Mouse (Mus musculus) embryonic facial prominence, embryonic 11.5 days (tissue): ENCODE measurements at regions not wholly inside any gene's neighbourhood (a gene's known extent, or its start where the extent isn't known, plus 50 kb on each side); places are given as distances from the start of the nearest gene placed in this dataset.
"Not testable (repeated sequence)": the region's sequence is repeated elsewhere in the genome, so short reads cannot be mapped to it uniquely, and the experiment has no call there.

Source experiments
- ATAC-seq: fragments of 200-750 bp; cut with Nextera tagmentation; replicated peaks from 2 replicates; pipeline ENCODE4 v1.8.0; 2017; ENCODE audit warnings: low read depth; ENCODE audit not compliant: insufficient number of reproducible peaks, low FRiP score, low TSS enrichment
- DNase-seq: peaks from one replicate; pipeline ENCODE4 v3.0.0-alpha.2; 2015; ENCODE audit warnings: low spot score
- H3K27ac ChIP-seq: fragments of 300-500 bp; sonication (generic); replicated peaks from 2 replicates; pipeline ENCODE4 v1.5.1; 2014; ENCODE audit warnings: mild to moderate bottlenecking, low read depth, low read length, control low read depth
- H3K27me3 ChIP-seq: fragments of 300-500 bp; sonication (generic); 2 replicates; pipeline ENCODE4 v1.6.1; 2014; ENCODE audit warnings: mild to moderate bottlenecking, low read length, moderate library complexity, mixed read lengths; ENCODE audit not compliant: control insufficient read depth, insufficient read depth
- H3K36me3 ChIP-seq: fragments of 300-500 bp; sonication (generic); replicated peaks from 2 replicates; pipeline ENCODE4 v1.6.1; 2014; ENCODE audit warnings: low read depth, mild to moderate bottlenecking, low read length, moderate library complexity, mixed read lengths; ENCODE audit not compliant: control insufficient read depth, insufficient read depth
- H3K4me1 ChIP-seq: fragments of 300-500 bp; sonication (generic); 2 replicates; pipeline ENCODE4 v1.6.1; 2014; ENCODE audit warnings: low read length, mixed read lengths; ENCODE audit not compliant: control insufficient read depth, insufficient read depth
- H3K4me2 ChIP-seq: fragments of 300-500 bp; sonication (generic); 2 replicates; pipeline ENCODE4 v1.6.1; 2014; ENCODE audit warnings: low read depth, mild to moderate bottlenecking, control low read depth, low read length, moderate library complexity
- H3K4me3 ChIP-seq: fragments of 300-500 bp; sonication (generic); 2 replicates; pipeline ENCODE4 v1.5.1; 2014; ENCODE audit warnings: low read depth, low read length, control low read depth
- H3K9ac ChIP-seq: fragments of 300-500 bp; sonication (generic); replicated peaks from 2 replicates; pipeline ENCODE4 v1.6.1; 2014; ENCODE audit warnings: mild to moderate bottlenecking, control low read depth, low read length
- H3K9me3 ChIP-seq: fragments of 300-500 bp; sonication (generic); replicated peaks from 2 replicates; pipeline ENCODE4 v1.6.1; 2016; ENCODE audit warnings: mild to moderate bottlenecking, low read length, inconsistent platforms, mixed read lengths; ENCODE audit not compliant: control insufficient read depth
- WGBS: fragments of 180-500 bp; shearing (Covaris S2); extraction: QIAGEN DNeasy Blood & Tissue Kit; methylation state at CpG from one replicate; pipeline ENCODE4 v1.1.7; 2014; 5-methylcytosine and 5-hydroxymethylcytosine counted together

DNA sequence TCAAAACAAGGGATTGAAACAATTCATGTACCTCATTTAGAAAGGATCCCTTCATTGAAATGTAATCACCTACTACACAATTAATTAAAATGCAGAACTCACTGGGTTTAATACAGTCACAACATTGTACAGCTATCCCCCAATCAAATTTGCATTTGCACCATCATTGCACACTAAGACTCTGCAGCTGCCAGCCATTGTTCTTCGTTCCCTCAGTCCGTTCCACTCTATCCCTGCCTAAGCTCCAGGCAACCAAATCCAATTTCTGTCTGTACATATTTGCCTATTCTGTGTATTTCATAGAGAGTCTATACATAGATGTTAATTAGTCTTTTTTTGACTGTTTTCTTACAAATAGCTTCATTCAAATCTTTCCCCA is 94.1 kb upstream of the Btbd11 start:
- ATAC-seq (no peak), DNase-seq (no peak)
- Histone ChIP-seq H3K4me1 (no peaks in the 10 kb centered on the region), H3K27me3 (no peaks in the 10 kb centered on the region), H3K9ac (no peak overlapping the region), H3K36me3 (no peaks in the 10 kb centered on the region), H3K9me3 (no peaks in the 10 kb centered on the region), H3K27ac (no peak overlapping the region), H3K4me3 (no peak overlapping the region), H3K4me2 (no peak overlapping the region)
- 88% methylated on average over 2 of the region's 2 CpGs for WGBS

DNA sequence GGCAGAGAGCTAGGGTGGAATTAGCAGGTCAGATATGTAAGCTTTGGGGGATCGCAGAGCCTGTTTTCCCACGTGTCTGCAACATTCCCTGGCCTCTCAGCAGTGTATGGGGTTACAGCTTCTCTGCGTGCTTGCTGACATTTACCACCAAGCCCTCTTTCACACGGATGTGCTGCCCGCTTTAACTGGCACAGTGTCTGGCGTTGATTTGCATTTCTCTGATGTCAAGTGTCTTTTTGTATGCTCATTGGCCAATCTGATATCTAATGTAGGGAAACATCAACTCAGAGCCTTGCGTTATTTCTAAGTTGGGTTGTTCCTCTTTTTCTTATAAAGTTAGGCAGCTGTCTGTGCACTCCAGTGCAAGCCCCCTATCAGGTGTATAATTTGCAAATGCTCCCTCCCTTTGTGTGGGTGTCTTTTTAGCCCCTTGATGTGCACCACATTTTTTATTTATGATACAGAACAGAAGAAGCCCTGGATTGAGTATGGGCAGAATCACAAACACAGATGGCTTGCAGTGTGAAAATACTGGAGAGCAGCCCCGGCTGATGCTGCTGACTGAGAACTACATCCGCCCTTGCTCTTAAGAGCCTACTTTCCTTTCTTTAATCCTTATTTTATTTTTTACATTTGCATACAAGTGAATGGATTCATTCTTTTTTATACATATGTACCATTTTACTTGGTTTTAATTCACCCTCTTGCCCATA is 93.4 kb upstream of the Btbd11 start:
- DNase-seq: no peak
- Histone ChIP-seq H3K4me2 (no peak overlapping the region), H3K27ac (no peak overlapping the region), H3K9me3 (no peaks in the 10 kb centered on the region), H3K4me1 (no peaks in the 10 kb centered on the region), H3K9ac (no peak overlapping the region), H3K36me3 (no peaks in the 10 kb centered on the region), H3K4me3 (no peak overlapping the region), H3K27me3 (no peaks in the 10 kb centered on the region)
- no peak for ATAC-seq
- 72% methylated on average over 9 of the region's 9 CpGs for WGBS

DNA sequence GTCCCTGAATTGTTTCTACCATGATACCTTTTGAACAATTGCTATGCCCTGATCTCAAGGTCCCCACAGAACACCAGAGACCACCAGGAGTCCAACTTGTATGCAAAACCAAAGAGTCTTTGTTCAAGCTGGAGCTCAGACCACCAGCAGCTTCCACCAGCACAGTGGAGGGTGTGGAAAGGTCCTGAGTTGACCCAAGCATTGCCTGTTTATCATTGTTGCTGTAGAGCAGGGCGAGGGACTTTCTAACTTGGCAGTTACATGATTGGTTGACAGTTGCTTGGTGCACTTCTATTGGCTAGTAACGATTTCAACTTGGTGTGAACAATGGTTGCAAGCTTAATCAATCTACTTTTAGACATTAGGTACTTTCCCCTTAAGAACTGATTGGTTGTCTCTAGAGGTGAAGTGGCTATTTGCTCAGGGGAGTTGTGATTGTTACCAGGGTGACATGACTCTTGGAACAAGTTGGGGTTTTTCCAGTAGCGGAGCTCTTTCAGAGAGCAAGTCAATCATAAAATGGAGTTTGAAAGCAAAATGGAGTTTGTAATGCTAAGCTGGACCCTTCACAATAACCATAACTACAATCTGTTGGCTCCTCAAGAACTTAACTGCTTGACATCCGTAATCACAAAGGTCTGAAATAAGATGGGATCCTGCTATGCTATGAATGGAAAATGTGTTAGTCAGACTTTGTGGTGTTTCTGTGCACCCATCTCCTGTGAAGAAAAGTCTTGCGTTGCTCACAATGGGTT is 91.3 kb upstream of the Btbd11 start:
- WGBS: 90% methylated on average over 5 of the region's 5 CpGs
- no peaks in the 10 kb centered on the region for H3K4me1 ChIP-seq
- ATAC-seq: no peak
- no peak overlapping the region for H3K9ac ChIP-seq
- no peak for DNase-seq
- H3K27ac ChIP-seq: no peak overlapping the region
- H3K4me3 ChIP-seq: no peak overlapping the region
- no peak overlapping the region for H3K4me2 ChIP-seq
- H3K9me3 ChIP-seq: no peaks in the 10 kb centered on the region
- H3K27me3 ChIP-seq: no peaks in the 10 kb centered on the region
- no peaks in the 10 kb centered on the region for H3K36me3 ChIP-seq

DNA sequence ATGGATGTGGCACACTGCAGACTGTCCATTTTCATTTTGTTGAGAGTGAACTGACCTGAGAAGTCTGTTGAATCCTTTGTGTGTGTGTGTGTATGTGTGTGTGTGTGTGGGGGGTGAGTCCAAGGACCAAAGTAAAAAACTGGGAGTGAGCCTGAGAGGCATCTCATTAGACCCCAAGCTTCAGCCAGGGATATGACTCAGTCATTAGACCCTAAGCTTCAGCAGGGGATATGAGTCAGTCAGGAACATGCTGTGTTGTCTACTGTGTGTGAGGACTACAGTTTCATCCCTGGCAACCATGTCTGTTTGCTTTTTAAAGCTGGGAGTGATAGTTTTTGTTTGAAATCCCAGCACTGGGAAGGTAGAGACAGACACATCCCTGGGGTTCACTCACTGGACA is 74.8 kb upstream of the Btbd11 start:
- DNase-seq (no peak), ATAC-seq (no peak)
- Histone ChIP-seq H3K9ac (no peak overlapping the region), H3K4me3 (no peak overlapping the region), H3K27me3 (no peaks in the 10 kb centered on the region), H3K36me3 (no peaks in the 10 kb centered on the region), H3K4me1 (no peaks in the 10 kb centered on the region), H3K27ac (no peak overlapping the region), H3K9me3 (no peaks in the 10 kb centered on the region), H3K4me2 (no peak overlapping the region)

DNA sequence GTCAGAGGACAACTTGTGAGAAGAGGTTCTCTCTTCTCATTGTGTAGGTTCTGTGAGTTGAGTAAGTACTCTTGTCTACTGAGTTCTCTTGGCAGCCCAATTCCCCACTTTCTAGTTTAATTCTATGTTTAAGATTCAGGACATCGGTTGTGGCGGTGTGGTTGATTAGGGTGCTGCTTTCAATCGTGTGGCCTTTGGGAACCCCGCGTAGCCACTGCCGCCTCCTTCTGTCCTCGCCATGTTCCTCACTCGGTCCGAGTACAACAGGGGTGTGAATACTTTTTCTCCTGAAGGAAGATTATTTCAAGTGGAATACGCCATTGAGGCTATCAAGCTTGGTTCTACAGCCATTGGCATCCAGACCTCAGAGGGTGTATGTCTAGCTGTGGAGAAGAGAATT is 73.3 kb upstream of the Btbd11 start:
- H3K4me3 ChIP-seq, H3K27me3 ChIP-seq, H3K27ac ChIP-seq, H3K4me2 ChIP-seq, H3K9ac ChIP-seq, DNase-seq, H3K9me3 ChIP-seq, H3K36me3 ChIP-seq, ATAC-seq, H3K4me1 ChIP-seq: not testable (repeated sequence)
- WGBS: 94% methylated on average over 10 of the region's 10 CpGs

DNA sequence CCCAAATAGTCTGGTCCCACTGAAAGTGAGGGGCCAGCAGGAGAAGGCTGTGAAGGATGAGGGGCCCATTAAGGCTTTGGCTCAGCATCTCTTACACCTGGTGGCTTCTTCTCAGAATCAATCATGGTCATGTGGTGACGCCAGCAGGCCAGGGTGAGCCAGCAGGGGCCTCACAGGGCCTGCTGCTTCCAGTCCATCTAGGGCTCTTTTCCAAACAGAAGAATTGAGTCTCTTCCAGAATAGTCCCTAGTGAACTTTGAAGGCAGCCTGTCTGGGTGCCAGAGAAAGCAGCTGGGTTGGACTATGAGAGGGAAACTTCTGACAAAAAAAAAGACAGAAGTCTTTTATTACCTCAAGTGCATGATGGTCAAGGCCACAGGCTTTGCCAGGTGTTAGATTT is 65.6 kb upstream of the Btbd11 start:
- Histone ChIP-seq H3K9ac (no peak overlapping the region), H3K4me2 (no peak overlapping the region), H3K4me3 (no peak overlapping the region), H3K36me3 (no peaks in the 10 kb centered on the region), H3K27me3 (no peaks in the 10 kb centered on the region), H3K27ac (no peak overlapping the region), H3K4me1 (no peaks in the 10 kb centered on the region), H3K9me3 (no peaks in the 10 kb centered on the region)
- no peak for DNase-seq
- no peak for ATAC-seq
- WGBS: 58% methylated on average over 1 of the region's 1 CpGs

DNA sequence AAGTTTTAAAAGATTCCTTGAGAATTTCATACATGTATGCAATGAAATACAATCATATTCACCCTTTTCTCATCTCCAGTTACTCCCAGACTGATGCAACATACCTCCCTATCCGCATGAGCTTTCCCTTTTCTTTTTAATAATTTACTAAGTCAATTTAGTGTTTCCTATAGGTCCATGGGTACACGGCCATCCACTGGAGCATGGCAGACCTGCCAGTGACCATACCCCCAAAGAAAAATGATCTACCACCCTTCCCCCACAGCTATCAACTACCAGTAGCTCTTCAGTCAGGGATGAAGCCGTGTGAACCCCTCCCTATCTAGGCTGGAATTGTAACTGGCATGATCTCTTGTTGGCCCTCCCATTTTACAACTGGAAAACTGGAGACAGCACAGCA is 64.3 kb upstream of the Btbd11 start:
- no peaks in the 10 kb centered on the region for H3K4me1 ChIP-seq
- no peak overlapping the region for H3K9ac ChIP-seq
- H3K4me2 ChIP-seq: no peak overlapping the region
- DNase-seq: no peak
- H3K9me3 ChIP-seq: no peaks in the 10 kb centered on the region
- 86% methylated on average over 3 of the region's 3 CpGs for WGBS
- no peak overlapping the region for H3K4me3 ChIP-seq
- H3K27me3 ChIP-seq: no peaks in the 10 kb centered on the region
- no peaks in the 10 kb centered on the region for H3K36me3 ChIP-seq
- no peak overlapping the region for H3K27ac ChIP-seq
- no peak for ATAC-seq

DNA sequence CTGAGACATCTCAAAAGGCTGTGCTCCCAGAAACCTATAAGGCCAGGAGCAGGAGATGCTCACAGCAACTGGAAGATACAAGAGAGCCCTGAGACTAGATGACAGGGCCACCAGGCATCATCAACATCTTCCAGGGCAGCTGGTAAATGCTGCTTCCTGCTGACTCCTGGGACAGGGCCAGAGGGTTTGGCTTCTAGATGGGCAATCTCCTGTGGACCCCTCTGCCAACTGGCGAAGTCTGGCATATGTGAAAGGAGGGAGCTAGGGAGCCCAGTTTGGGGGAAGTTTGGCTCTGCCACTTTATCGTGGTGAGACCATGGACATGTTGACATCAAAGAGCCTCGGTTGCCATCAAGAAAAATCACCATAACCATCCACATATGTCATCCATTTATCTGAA is 57.2 kb upstream of the Btbd11 start:
- no peak overlapping the region for H3K4me2 ChIP-seq
- no peaks in the 10 kb centered on the region for H3K9me3 ChIP-seq
- DNase-seq: no peak
- no peak for ATAC-seq
- H3K4me1 ChIP-seq: no peaks in the 10 kb centered on the region
- 81% methylated on average over 3 of the region's 3 CpGs for WGBS
- H3K27me3 ChIP-seq: no peaks in the 10 kb centered on the region
- H3K27ac ChIP-seq: no peak overlapping the region
- H3K36me3 ChIP-seq: no peaks in the 10 kb centered on the region
- no peak overlapping the region for H3K4me3 ChIP-seq
- H3K9ac ChIP-seq: no peak overlapping the region
